Mouse (Mus musculus) embryo, embryonic 10.5 days (tissue): Measurements from ENCODE around the gene Rab42.

Source experiments
- DNase-seq: peaks from one replicate; pipeline ENCODE4 v3.0.0-alpha.2; 2015; ENCODE audit warnings: low spot score

Rab42 gene

DNA sequence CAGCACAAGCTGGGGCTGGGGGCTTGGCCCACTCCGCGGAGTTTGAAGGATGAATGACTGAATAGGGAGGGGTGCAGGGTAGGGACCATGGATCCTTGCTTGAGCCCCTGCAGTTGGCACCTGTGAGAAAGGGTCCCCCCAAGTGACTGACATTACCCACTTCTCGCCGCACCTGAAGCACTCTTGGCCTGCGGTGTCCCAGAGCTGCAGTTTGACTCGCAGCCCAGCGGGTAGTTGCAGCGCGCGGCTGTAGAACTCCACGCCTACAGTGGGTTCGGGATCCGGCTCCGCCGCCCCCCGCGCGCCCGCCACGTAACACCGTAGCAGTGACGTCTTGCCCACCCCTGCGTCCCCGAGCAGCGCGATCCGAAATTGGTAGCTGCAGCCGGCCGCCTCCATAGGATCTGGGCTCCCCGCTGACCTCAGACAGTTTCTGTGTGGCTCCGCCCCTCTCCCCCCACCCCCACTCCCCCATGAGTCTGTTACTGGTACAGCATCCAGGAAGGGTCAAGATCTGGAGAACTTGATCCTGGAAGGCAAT lies at the start of gene Rab42:
Rab42 (minus strand) TSS at position 447 of the 541 bp plus-strand sequence.
- DNase-seq = peak; percentile 78

DNA sequence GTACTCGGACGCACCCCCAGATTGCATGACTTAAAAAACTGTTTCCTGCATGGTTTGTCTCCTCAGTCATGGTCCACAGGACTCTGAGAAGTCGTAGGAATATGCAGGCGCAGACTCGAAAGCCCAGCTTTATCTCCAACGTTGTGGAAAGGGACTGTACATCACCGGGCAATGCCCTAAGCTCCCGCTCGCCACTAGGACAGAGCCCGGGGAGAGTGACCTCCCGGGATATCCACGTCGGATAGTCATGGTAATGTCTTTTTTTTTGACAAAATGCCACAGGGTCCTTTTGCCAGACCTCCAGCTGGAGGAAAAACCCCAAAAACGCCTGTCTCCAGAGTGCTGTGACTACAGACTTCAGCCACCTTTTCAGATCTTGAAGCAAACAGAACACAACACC lies 49.6 kb upstream of the Rab42 start:
- no peak for DNase-seq

DNA sequence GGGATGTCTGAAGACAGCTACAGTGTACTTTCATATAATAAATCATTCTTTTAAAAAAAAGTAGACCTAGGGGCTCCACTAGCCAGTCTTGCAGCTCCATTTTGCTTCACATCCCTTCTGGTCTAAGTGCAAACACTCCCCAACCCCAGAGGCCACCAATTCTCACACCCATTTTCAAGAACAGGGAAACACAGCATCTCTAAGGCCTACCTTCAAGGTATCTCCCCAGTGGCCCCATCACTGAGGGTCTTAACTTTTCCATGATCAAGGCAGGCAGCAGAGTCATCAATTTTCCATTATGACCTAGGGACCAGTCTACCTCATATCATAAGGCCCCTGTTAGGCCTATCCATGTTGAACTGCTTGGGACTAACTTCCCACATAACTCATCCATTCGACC lies 48.2 kb upstream of the Rab42 start:
- no peak for DNase-seq

DNA sequence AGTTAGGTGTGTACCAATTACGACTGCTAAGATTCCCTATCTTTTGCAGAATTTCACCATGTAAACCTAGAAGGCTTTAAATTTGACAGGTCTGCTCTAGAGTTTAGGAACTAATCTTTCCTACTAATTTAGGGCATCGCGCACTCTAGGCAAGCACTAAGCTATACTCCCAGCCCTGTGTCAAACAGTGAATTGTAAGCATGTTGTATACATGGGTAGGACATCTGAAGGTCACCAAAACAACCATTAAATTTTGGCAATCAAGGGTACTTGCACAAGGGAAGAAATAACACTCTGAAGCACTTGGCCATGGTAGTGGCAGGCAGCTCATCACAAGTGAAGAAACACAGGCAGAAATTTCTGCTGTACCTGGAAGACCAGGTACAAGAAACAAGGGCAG lies 47.7 kb upstream of the Rab42 start:
- DNase-seq = no peak

DNA sequence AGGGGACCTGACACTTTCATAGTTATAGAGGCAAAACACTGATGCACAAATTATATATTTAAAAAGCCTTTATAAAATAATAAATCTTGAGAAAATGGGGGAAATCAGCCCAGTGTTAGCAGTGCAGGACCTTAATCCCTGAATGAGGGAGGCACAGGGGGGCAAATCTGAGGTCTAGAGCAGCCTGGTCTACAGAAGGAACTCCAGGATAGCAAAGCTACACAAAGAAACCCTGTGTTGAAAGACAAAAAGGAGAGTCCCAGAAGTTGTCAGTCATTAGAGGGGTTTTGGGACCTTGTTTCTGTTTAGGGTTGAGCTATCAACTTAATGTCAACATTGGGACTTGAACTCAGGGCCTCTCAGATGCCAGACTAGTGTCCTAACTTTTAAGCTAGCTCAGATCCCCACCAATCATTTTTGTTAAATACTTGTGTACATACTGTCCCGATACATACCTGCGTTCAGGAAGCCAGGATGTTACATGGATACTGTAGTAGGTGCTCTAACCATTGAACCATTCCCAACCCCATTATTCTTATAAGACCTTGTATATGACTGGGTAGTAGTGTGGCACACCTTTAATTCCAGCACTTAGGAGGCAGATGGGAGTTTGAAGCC lies 47.0 kb upstream of the Rab42 start:
- DNase-seq = no peak

DNA sequence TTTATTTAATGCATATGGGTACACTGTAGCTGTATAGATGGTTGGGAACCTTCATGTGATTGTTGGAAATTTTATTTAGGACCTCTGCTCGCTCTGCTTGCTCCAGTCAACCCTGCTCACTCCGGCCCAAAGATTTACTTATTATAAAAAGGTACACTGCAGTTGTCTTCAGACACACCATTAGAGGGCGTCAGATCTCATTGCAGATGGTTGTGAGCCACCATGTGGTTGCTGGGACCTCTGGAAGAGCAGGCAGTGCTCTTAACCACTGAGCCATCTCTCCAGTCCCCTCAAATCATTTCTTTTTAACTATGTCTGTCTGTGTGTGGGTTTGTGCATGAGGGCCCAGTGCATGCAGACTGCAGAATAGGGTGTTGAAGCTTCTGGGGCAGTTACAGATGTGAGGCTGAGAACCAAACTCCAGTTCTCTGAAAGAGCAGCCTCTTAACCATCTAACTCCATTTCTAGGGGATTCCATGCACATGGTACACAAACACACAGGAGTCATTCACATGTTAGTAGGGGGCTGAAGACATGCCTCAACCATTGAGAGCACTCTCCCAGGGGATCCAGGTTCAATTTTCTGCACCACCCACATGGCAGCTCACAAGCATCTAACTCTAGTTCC lies 46.4 kb upstream of the Rab42 start:
- DNase-seq = no peak

DNA sequence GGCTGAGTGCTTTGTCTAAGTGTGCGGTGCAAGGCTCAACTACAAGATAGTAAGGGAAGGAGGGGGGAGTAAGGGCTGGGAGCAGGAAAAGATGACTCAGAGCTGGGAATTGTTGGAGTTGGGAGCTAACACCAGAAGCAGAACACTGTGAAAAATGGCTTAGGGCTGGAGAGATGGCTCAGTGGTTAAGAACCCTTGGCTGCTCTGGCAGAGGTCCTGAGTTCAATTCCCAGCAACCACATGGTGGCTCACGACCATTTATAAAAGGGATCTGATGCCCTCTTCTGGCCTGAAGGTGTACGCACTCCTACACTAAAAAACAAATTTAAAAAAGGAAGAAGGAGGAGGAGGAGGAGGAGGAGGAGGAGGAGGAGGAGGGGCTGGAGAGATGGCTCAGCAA lies 43.5 kb upstream of the Rab42 start:
- DNase-seq = no peak

DNA sequence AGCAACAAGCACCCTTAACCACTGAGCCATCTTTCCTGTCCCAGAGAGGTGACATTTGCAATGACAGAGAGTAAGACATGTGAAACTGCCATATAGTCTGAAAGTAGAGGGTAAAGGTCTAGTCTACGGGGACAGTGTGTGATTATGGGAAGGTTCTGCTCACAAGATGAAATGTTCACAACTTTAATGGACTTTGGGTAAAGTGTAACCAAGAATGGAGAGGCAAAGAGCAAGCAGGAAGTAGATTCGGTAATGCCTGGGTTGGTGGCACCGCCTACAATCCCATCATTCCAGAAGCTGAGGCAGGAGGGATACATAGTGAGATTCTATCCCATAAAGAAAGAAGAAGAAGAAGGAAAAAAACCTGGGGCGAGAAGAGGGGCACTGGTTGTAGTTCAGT lies 43.1 kb upstream of the Rab42 start:
- DNase-seq = no peak

DNA sequence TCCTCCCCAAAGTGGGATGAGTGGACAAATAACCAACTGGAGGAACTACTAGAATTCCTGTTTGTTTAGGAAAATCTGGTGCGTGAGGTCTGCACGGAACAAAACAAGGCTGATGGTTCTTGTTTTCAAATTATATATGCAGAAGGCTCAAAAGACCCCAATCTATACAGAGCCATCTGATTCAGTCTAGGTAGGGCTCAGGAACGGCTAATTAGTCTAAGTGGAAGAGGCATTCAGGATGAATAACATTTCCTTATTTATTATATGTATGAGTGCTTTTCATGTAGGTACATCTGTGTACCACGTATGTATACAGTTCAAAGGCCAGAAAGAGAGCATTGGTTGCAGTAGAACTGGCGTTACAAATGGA lies 42.6 kb upstream of the Rab42 start:
- DNase-seq = no peak

DNA sequence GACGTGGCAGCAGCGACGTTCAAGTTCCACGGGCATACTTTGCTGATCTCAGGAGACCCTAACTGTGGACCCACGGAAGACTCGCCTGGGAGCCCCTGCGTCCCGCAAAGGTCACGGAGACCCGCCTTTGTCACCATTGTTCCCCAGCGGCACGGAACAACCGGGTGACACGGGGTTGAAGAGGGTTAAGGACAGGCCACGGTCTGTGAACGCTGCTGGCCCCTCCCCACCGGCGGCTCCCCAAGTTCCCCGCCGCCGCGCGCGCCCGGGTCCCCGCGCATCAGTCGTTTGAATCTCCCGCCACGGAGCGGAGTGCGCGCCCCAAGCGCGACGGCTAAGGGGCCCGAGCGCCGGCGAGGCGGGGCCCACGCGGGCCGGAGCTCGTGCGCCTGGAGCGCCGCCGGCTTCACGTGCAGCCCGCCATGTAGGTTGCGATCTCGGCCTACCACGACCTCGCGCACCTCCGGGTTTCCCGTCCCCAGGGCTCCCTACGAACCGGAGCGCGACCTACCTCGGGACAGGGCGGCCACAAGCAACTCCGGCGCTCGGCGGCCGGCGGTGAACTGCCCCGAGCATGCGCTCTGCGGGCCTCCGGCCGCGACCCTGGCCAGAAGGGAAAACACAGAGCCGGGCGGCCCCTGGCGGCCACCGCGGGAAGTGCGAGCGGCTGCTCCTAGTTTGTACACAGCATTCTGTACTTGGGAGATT lies 42.1 kb upstream of the Rab42 start:
- peak; percentile 95 for DNase-seq

DNA sequence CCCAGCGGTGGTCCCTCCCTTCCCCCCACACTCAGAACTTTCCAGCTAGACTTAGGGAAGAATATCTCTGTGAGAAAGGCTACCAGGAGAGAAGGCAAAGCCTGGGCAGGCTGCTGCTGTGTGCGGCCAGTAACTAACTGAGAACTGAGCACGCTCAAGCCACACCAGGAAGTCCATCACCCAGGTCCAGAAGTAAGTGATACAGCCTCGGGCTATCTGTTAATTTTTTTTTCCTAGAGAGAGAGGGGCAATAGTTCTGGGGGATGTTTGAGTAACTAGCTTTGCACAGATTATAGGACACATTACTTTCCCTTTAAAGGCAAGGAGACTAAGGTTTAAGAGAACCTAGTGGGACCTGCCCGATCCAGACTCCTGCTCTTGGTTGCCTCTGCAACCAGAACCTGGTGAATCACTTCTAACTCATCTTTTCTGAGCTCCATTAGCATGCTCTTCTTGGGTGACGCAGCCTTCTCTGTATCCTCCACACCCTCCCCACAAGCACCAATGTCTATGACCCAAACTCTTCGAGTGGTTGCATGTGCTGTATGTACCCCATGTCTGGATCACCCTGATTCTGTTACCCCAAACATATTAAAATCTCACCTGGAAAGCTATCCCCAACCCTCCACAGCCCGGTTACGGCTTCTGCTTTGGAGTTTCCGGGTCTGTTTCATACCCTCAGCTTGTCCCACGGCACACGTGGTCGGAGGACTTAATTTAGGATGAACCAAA lies 41.4 kb upstream of the Rab42 start:
- DNase-seq = peak; percentile 47

DNA sequence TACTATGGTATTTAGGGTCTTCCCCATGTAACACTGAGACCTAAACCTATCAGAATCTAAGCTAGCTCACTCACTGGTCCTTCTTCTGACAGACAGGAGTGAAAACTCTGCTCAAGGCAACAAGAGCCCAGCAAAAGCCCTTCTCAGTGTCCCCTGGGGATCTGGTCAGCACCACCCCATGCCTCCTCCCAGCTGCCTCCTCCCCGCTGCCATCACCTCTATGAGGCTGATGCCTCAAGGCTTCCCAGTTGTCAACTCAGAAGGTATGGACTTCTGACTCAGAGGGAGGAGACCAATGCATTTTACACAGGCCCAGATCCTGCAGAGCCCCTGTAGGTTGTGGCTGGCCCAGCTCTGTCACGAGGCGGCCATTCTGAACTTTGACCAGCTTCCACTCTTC lies 38.3 kb upstream of the Rab42 start:
- no peak for DNase-seq

DNA sequence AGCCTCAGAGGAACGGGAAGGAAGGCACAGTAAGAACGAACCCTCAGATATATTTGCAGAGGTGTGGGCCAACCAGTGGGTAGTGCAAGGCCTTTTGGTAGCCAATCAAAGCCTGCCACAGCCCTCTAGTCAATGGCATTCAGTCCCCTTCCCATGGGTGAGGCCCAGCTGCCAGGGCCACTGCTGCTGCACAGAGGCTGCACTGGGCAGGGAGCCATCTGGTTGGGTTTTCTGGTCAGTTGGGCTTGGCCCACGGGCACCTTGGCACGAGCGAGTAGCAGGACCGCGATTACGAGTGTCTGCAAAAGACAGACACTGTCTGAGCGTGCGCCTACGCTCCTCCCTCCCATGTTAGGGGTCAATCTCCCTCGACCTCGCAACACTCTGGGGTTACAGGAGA lies 35.8 kb upstream of the Rab42 start:
- no peak for DNase-seq

DNA sequence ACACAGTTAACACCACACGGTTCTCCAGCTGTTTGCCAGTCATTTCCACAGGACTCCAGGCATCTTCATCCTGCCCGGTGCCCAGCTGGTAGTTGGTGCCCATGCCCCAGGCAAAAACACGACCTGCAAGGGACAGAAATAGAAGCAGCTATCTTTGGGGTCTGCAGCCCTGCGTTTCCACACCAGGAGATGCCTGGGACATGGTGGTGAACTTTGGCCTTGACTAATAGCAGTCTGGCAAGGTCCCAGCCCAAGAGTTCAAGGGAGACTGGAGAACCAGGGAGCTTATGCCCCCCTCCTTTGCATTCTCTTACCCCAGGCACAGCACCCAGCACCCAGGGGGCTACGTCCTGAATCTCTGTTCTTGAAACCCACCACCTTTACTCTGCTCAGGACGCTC lies 29.7 kb upstream of the Rab42 start:
- DNase-seq = no peak

DNA sequence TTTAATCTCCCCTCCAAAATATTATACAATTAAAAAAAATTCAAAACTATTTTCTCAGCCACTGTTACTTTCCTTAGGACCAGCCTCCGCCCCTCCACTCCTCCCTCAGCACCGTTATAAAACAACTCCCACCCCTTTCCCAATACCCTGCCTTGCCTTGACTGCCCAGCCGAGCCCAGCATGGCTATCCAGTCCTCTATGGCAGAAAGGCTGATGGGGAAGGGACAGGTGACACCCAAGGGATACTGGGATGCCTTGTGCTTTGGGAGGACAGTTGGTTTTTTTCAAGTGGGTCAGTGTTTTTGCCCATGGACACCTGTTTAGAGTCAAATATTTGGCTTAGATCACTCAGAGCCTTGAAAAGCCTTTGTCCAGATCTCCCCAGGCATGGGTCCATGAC lies 28.8 kb upstream of the Rab42 start:
- no peak for DNase-seq

DNA sequence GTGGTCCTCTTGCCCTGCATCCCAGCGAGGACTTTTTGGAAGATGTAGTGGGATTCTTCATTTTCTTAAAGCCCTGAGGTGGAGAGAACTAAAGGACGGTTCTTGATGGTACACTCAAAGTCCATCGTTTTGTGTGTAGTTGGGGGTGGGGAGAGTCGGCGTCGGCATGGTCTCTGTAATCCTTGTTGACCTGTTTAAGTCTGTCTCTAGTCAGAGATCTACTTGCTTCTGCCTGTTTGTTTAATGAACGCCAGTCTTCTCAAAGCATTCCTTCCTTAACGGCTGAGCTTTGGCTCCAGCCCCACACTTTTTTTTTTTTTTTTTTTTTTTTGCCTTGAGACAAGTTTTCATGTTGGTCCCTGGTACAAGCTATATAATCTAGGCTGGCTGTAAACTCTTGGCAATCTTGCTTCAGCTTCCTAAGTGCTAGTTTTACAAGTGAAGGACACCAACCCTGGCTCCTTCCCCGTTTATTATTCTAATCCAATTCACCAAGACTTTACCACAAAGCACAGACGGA lies 26.7 kb upstream of the Rab42 start:
- no peak for DNase-seq

DNA sequence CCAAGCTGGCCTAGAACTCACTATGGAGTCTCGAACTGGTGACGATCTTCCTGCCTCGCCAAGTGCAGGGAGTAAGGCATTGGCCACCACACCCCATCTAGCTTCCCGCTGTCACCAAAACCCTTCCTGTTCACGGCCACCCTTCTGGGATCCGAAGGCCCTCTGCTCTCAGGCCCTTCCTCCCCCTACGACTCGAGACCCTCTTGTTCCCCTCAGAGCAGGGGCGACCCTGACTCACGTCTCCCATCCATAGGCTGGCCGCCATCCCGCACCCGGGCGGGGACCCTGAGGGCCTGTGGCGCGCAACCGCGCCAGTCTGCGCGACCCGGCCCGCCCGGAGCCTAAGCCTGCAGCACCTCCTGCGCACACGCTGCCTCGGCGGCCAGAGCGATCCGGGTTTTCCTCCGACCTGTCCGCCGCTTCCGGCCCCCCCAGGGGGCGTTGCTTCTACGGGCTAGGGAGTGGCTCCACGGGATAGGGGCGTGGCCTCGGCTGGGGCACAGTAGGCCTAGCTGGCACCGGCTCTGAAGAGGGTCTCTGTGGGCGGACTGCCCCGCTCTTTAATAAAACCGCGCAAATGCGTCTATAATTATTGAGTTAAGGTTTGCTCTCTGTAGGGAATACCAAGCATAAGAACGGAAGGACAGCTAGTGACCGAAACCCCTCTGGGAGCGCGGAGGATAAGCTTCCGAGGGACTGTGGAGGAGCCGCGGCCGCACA lies 26.1 kb upstream of the Rab42 start, which contains the start of gene Trnau1ap:
Trnau1ap (minus strand) TSS at position 424 of the 720 bp plus-strand sequence.
- peak; percentile 96 for DNase-seq

DNA sequence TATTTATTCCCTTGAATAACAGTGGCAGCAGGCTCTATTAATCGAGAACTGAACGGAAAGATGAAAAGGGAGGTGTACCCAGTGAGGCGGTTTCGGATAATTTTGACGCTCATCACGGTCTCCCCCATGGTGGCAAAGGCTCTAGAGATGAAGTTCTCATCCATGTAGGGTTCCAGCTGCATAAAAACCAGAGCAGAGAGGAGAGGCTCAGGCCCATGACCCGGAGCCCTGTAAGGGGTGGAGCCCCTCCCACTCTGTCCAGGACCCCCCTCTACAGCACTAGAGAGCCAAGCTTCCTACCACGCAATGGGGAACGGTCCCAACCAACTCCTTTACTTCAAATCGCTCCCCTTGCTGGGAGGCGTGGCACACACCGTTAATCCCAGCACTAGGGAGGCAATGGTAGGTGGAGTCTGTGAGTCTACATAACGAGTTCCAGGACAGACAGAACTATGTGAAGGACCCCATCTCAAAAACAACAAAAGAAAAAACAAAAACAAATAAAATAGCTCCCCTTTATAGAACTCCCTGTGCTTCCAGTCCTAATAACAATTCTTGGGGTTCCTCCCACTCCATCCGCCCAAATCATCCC lies 25.3 kb upstream of the Rab42 start:
- no peak for DNase-seq

DNA sequence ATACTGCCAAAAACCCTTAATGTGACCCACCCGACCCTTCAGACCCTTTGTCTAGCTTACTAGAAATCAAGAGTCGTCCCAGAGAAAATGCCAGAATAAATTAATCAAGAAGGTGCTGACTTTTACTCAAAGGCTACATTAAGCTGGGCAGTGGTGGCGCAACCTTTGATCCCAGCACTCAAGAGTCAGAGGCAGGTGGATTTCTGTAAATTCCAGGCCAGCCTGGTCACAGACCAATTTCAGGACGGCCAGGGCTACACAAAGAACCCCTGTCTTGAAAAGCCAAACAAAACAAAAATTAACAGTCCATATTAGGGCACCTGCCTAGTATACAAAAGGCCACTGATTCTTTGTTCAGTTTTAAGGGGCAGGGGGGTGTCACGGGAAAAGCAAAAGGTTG lies 23.3 kb upstream of the Rab42 start:
- DNase-seq = no peak

DNA sequence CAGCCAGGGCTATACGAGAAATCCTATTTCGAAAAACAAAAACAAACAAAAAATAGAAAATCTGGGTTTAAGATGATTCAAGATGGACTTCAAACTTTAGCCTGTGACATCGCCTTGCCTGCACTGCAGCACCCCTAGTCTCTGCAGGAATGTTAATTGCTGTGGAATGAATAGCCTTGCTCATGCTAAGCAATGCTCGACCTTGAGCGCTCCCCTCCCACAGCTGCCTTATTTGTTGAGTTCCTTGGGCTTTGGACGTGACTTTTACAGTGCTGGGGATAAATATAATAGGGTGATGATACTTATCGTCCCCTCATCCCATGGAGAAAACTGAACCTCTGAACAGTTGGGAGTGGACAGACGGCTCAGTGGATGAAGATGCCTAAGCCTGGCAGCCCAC lies 12.5 kb upstream of the Rab42 start:
- no peak for DNase-seq

DNA sequence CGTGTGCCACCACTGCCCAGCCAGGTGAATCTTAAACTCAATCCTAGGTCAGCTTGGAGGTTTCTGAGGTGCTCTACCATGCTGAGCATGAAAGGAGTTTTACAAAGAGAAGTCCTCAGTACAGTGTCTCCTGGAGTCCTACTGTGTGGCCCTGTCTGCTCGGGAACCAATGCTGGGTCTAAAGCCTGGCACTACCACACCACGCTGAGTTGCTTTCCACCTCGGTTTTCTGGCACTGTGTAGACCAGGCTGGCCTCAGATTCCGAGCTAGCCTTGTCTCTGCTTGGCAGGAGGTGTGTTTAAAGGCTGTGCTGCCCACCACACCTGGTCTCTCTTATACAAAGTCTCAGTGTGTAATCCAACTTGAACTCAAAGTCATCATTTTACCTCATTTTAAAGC lies 9.4 kb upstream of the Rab42 start:
- DNase-seq = no peak
